ENCODE assay signal across 20 mouse cellular contexts in genomic region chr5:120628624-120629023, GRCm38 (mm10). TPM values are rescaled to one million over a fixed set of nuclear protein-coding genes. Genes with fewer than 3 reads are reported as not detected.
DNase-seq lines count a peak whose midpoint lies in the region; ATAC-seq and TF ChIP-seq lines count a peak whose summit lies in the region.
"Had no signal": no experiment of that assay in that cellular context is flagged by ENCODE, and none has a peak within 500 bp of the region (broad histone marks: within the 10 kb centered on the region; RNA-seq: fewer than 3 reads in every experiment).

No protein-coding gene starts in this region.

- ATAC-seq in forebrain, embryonic 11.5 days (replicated peaks; ENCODE audit: low FRiP score), result no peak

- H3K9ac ChIP-seq in forebrain, embryonic 11.5 days (ENCODE audit: low read length), result no peak overlapping the region
- H3K9ac ChIP-seq: limb, embryonic 13.5 days; lung, embryonic 15.5 days had no signal

- no peak overlapping the region for H3K27ac ChIP-seq in testis, adult 2 months (ENCODE audit: control insufficient read depth, insufficient read depth, low read depth, low read length)
- H3K27ac ChIP-seq in forebrain, embryonic 11.5 days (ENCODE audit: low read depth, low read length), result no peak overlapping the region
- H3K27ac ChIP-seq: left cerebral cortex, adult 2 months; limb, embryonic 13.5 days; lung, embryonic 15.5 days; midbrain, embryonic 10.5 days had no signal

- H3K4me1 ChIP-seq in testis, adult 2 months (ENCODE audit: control insufficient read depth, insufficient read depth, low read length), result peaks cover 32% of the 10 kb centered on the region
- H3K4me1 ChIP-seq in forebrain, embryonic 11.5 days (replicated peaks; ENCODE audit: control insufficient read depth, insufficient read depth, low read length), result no peaks in the 10 kb centered on the region
- H3K4me1 ChIP-seq: lung, embryonic 15.5 days had no signal

- DNase-seq in cerebellum, postnatal 10 days, result peak; percentile 66 to 73
- DNase-seq in cerebellum, postnatal 36 days, result no peak
- peak; percentile 36 for DNase-seq in kidney, adult 9 months
- DNase-seq in kidney, adult 18-20 months, result no peak
- DNase-seq in testis, postnatal 14 days (ENCODE audit: low spot score), result no peak
- DNase-seq in testis, postnatal 10 days (ENCODE audit: low spot score), result peak; percentile 74
- DNase-seq in forebrain, embryonic 11.5 days (ENCODE audit: low spot score), result no peak
- DNase-seq: B cell, adult 2 months; cerebellum, adult 11-12 months; embryo, embryonic 11 days; gastrocnemius, postnatal 25 days had no signal

- H3K4me3 ChIP-seq in testis, adult 2 months (ENCODE audit: control insufficient read depth, low read depth, low read length), result peak overlapping the region; percentile 87
- H3K4me3 ChIP-seq in forebrain, embryonic 11.5 days (ENCODE audit: low read depth, low read length), result no peak overlapping the region
- H3K4me3 ChIP-seq: erythroblast, embryonic 14.5 days; left cerebral cortex, adult 2 months; limb, embryonic 13.5 days; lung, embryonic 15.5 days; midbrain, embryonic 10.5 days had no signal

- no peaks in the 10 kb centered on the region for H3K27me3 ChIP-seq in testis, adult 2 months (ENCODE audit: control insufficient read depth, insufficient read depth, low read length)
- H3K27me3 ChIP-seq in forebrain, embryonic 11.5 days (ENCODE audit: control insufficient read depth, insufficient read depth, low read length), result no peaks in the 10 kb centered on the region; the same call in 1 of the 2 replicates

- no peak for TF ChIP-seq POLR2A in testis, adult 2 months (IDR thresholded peaks at IDR 0.05; ENCODE audit: control insufficient read depth, low read depth, low read length)

- H3K4me2 ChIP-seq in forebrain, embryonic 11.5 days (ENCODE audit: low read depth, low read length, severe bottlenecking), result no peak overlapping the region
- H3K4me2 ChIP-seq: limb, embryonic 13.5 days; lung, embryonic 15.5 days had no signal

- TF ChIP-seq CTCF in testis, adult 2 months (IDR thresholded peaks at IDR 0.05; ENCODE audit: control insufficient read depth, insufficient read depth, insufficient replicate concordance, low read depth, low read length), result no peak

- H3K36me3 ChIP-seq in testis, adult 2 months (ENCODE audit: control insufficient read depth, insufficient read depth, low read length), result no peaks in the 10 kb centered on the region; the same call in 1 of the 2 replicates
- H3K36me3 ChIP-seq in forebrain, embryonic 11.5 days (ENCODE audit: control insufficient read depth, insufficient read depth, low read length), result peaks cover 3% of the 10 kb centered on the region; the same call in 1 of the 2 replicates

- WGBS in forebrain, embryonic 11.5 days, result 82% methylated on average over 7 of the region's 7 CpGs

- no peaks in the 10 kb centered on the region for H3K9me3 ChIP-seq in forebrain, embryonic 11.5 days (ENCODE audit: control insufficient read depth, low read length)
- H3K9me3 ChIP-seq: lung, embryonic 15.5 days; midbrain, embryonic 10.5 days had no signal

RNA-seq across cellular contexts. Expression of gene Cfap73, which starts 5.4 kb away (rescaled TPM):
- 6.4 and 7.8 TPM in 2 replicates for polyA plus RNA-seq in testis, adult 2 months (2012; rRNA removed)
- not detected in 2 replicates for polyA plus RNA-seq in forebrain, embryonic 11.5 days (2014; fragmentation: Nextera tagmentation; extraction: Ambion mirVana)
- polyA plus RNA-seq: erythroblast, embryonic 14.5 days; heart, postnatal 0 days; limb, embryonic 13.5 days; midbrain, embryonic 10.5 days; small intestine, adult 2 months; stomach, embryonic 16.5 days had no signal

RNA-seq across cellular contexts. Expression of gene Ddx54, which starts 16.1 kb away (rescaled TPM):
- polyA plus RNA-seq in testis, adult 2 months (2012; rRNA removed), result 14.9 and 16.6 TPM in 2 replicates
- polyA plus RNA-seq in forebrain, embryonic 11.5 days (2014; fragmentation: Nextera tagmentation; extraction: Ambion mirVana), result 45.2 and 45.7 TPM in 2 replicates

RNA-seq across cellular contexts. Expression of gene Rita1, which starts 16.2 kb away (rescaled TPM):
- polyA plus RNA-seq in testis, adult 2 months (2012; rRNA removed), result 9.0 and 13.2 TPM in 2 replicates
- 10.2 and 10.6 TPM in 2 replicates for polyA plus RNA-seq in forebrain, embryonic 11.5 days (2014; fragmentation: Nextera tagmentation; extraction: Ambion mirVana)

RNA-seq across cellular contexts. Expression of gene Rasal1, which starts 20.0 kb away (rescaled TPM):
- 20.0 and 20.9 TPM in 2 replicates for polyA plus RNA-seq in testis, adult 2 months (2012; rRNA removed)
- polyA plus RNA-seq in forebrain, embryonic 11.5 days (2014; fragmentation: Nextera tagmentation; extraction: Ambion mirVana), result not detected in 2 replicates
- polyA plus RNA-seq: heart, postnatal 0 days had no signal

RNA-seq across cellular contexts. Expression of gene Iqcd, which starts 39.8 kb away (rescaled TPM):
- 77.3 and 85.9 TPM in 2 replicates for polyA plus RNA-seq in testis, adult 2 months (2012; rRNA removed)
- 1.1 TPM in 2 replicates for polyA plus RNA-seq in forebrain, embryonic 11.5 days (2014; fragmentation: Nextera tagmentation; extraction: Ambion mirVana)

Comparison
In these comparisons a context has a peak if more than half of its experiments do, and no peak if none do; other contexts are left out.
1. DNase-seq: peak in cerebellum, postnatal 10 days (2 of 2), kidney, adult 9 months (single experiment) and testis, postnatal 10 days (single experiment); none in cerebellum, postnatal 36 days (0 of 2), kidney, adult 18-20 months (single experiment), testis, postnatal 14 days (single experiment) and forebrain, embryonic 11.5 days (single experiment).